Mouse (Mus musculus): ENCODE data around the gene Rnf126.

Rnf126 gene

GRCm38 (mm10) chr10:79728323-79729249 lies 38.2 kb downstream of the Rnf126 start:
- no peak for DNase-seq

GRCm38 (mm10) chr10:79726090-79726489 lies 40.7 kb downstream of the Rnf126 start:
- peak; percentile 65 to 71 for DNase-seq

GRCm38 (mm10) chr10:79723692-79724091 lies 43.1 kb downstream of the Rnf126 start:
- DNase-seq, result peak in 1 of 2 experiments; percentile 19

GRCm38 (mm10) chr10:79723047-79723446 lies 43.7 kb downstream of the Rnf126 start:
- peak in 1 of 2 experiments; percentile 68 for DNase-seq

- no peak for DNase-seq
Observed at GRCm38 (mm10) chr10:79721089-79721488, 45.7 kb downstream of the Rnf126 start.

GRCm38 (mm10) chr10:79717640-79718357 lies 49.0 kb downstream of the Rnf126 start:
- DNase-seq, result peak; percentile 74 to 79

- peak; percentile 62 to 63 for DNase-seq
Observed at GRCm38 (mm10) chr10:79716988-79717355, 49.8 kb downstream of the Rnf126 start.

GRCm38 (mm10) chr10:79716254-79716987 lies 50.3 kb downstream of the Rnf126 start, which contains the start of gene Hcn2:
TSS of gene Hcn2 (plus strand) at chr10:79716634.
- peak; percentile 76 to 78 for DNase-seq

GRCm38 (mm10) chr10:79714996-79715395 lies 51.8 kb downstream of the Rnf126 start:
- peak; percentile 81 to 84 for DNase-seq

GRCm38 (mm10) chr10:79713163-79713562 lies 53.6 kb downstream of the Rnf126 start:
- DNase-seq, result peak in 1 of 2 experiments; percentile 13

- DNase-seq, result peak; percentile 94 to 96
Observed at GRCm38 (mm10) chr10:79712499-79713126, 54.1 kb downstream of the Rnf126 start.

GRCm38 (mm10) chr10:79712029-79712428 lies 54.7 kb downstream of the Rnf126 start:
- peak; percentile 20 to 50 for DNase-seq

- DNase-seq, result no peak
Observed at GRCm38 (mm10) chr10:79709307-79709706, 57.4 kb downstream of the Rnf126 start.

- DNase-seq, result peak in 1 of 2 experiments; percentile 36
Observed at GRCm38 (mm10) chr10:79708668-79709067, 58.1 kb downstream of the Rnf126 start.
